Mouse (Mus musculus): ENCODE results near the gene Ppm1k. TPM values are rescaled to one million over a fixed set of nuclear protein-coding genes. Genes with fewer than 3 reads are reported as not detected.

Gene Ppm1k
- polyA plus RNA-seq, 1 experiment: 19.7 TPM

GRCm38 (mm10) chr6:57529336-57529845, 5.9 kb downstream of the Ppm1k start:
- no peak overlapping the region for H3K4me3 ChIP-seq (ENCODE audit: low read depth, low read length)
- no peaks in the 10 kb centered on the region for H3K9me3 ChIP-seq (replicated peaks; ENCODE audit: control insufficient read depth, insufficient read depth, low read length, poor library complexity, severe bottlenecking)
- no peaks in the 10 kb centered on the region for H3K4me1 ChIP-seq (ENCODE audit: control insufficient read depth, insufficient read depth, low read length)
- H3K27me3 ChIP-seq (ENCODE audit: control insufficient read depth, insufficient read depth, low read length, poor library complexity, severe bottlenecking): no peaks in the 10 kb centered on the region
- no peak for TF ChIP-seq EP300 (IDR thresholded peaks at IDR 0.05; ENCODE audit: insufficient read depth, low read depth, low read length)
- no peak for TF ChIP-seq CTCF (IDR thresholded peaks at IDR 0.05; ENCODE audit: low read depth, low read length)
- TF ChIP-seq POLR2A (IDR thresholded peaks at IDR 0.05; ENCODE audit: insufficient read depth, low read length): no peak
- H3K36me3 ChIP-seq (ENCODE audit: control insufficient read depth, insufficient read depth, low read length, poor library complexity, severe bottlenecking): no peaks in the 10 kb centered on the region
- no peak overlapping the region for H3K27ac ChIP-seq (ENCODE audit: insufficient read depth, low read length)
- H3K9ac ChIP-seq (ENCODE audit: low read depth, poor library complexity, severe bottlenecking): no peak overlapping the region

DNA sequence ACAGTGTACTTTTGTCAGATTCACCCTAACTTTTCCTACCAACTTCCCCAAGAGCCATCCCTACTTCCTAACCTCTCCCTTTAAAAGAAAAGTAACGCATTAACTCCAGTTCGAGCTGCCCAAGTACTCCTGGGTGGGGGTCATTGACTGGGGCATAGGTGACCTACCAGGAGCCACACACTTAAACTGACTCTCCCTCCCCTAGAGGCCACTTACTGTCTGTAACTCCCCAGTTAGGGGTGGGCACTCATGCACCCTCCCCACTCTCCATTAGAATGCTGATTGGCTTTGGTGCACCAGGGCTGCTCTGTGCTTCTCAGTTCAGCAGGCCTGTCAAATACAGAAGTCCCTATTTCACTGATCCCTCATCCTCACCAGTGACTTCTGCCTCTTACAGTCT, 8.3 kb downstream of the Ppm1k start:
- Histone ChIP-seq H3K9me3 (replicated peaks; ENCODE audit: control insufficient read depth, insufficient read depth, low read length, poor library complexity, severe bottlenecking) (no peaks in the 10 kb centered on the region), H3K36me3 (ENCODE audit: control insufficient read depth, insufficient read depth, low read length, poor library complexity, severe bottlenecking) (no peaks in the 10 kb centered on the region; the same call in 1 of the 2 replicates), H3K4me3 (ENCODE audit: low read depth, low read length) (no peak overlapping the region), H3K4me1 (ENCODE audit: control insufficient read depth, insufficient read depth, low read length) (no peaks in the 10 kb centered on the region), H3K27ac (ENCODE audit: insufficient read depth, low read length) (no peak overlapping the region), H3K9ac (ENCODE audit: low read depth, poor library complexity, severe bottlenecking) (no peak overlapping the region), H3K27me3 (ENCODE audit: control insufficient read depth, insufficient read depth, low read length, poor library complexity, severe bottlenecking) (no peaks in the 10 kb centered on the region)
- TF ChIP-seq POLR2A (IDR thresholded peaks at IDR 0.05; ENCODE audit: insufficient read depth, low read length): no peak
- no peak for TF ChIP-seq CTCF (IDR thresholded peaks at IDR 0.05; ENCODE audit: low read depth, low read length)
- TF ChIP-seq EP300 (IDR thresholded peaks at IDR 0.05; ENCODE audit: insufficient read depth, low read depth, low read length): no peak

GRCm38 (mm10) chr6:57524742-57525141, 10.5 kb downstream of the Ppm1k start:
- Histone ChIP-seq H3K27ac (ENCODE audit: insufficient read depth, low read length) (no peak overlapping the region), H3K9ac (ENCODE audit: low read depth, poor library complexity, severe bottlenecking) (no peak overlapping the region), H3K9me3 (replicated peaks; ENCODE audit: control insufficient read depth, insufficient read depth, low read length, poor library complexity, severe bottlenecking) (no peaks in the 10 kb centered on the region), H3K4me1 (ENCODE audit: control insufficient read depth, insufficient read depth, low read length) (no peaks in the 10 kb centered on the region), H3K27me3 (ENCODE audit: control insufficient read depth, insufficient read depth, low read length, poor library complexity, severe bottlenecking) (no peaks in the 10 kb centered on the region), H3K4me3 (ENCODE audit: low read depth, low read length) (no peak overlapping the region), H3K36me3 (ENCODE audit: control insufficient read depth, insufficient read depth, low read length, poor library complexity, severe bottlenecking) (no peaks in the 10 kb centered on the region; the same call in 1 of the 2 replicates)
- TF ChIP-seq CTCF (IDR thresholded peaks at IDR 0.05; ENCODE audit: low read depth, low read length) (no peak), EP300 (IDR thresholded peaks at IDR 0.05; ENCODE audit: insufficient read depth, low read depth, low read length) (no peak), POLR2A (IDR thresholded peaks at IDR 0.05; ENCODE audit: insufficient read depth, low read length) (no peak)

DNA sequence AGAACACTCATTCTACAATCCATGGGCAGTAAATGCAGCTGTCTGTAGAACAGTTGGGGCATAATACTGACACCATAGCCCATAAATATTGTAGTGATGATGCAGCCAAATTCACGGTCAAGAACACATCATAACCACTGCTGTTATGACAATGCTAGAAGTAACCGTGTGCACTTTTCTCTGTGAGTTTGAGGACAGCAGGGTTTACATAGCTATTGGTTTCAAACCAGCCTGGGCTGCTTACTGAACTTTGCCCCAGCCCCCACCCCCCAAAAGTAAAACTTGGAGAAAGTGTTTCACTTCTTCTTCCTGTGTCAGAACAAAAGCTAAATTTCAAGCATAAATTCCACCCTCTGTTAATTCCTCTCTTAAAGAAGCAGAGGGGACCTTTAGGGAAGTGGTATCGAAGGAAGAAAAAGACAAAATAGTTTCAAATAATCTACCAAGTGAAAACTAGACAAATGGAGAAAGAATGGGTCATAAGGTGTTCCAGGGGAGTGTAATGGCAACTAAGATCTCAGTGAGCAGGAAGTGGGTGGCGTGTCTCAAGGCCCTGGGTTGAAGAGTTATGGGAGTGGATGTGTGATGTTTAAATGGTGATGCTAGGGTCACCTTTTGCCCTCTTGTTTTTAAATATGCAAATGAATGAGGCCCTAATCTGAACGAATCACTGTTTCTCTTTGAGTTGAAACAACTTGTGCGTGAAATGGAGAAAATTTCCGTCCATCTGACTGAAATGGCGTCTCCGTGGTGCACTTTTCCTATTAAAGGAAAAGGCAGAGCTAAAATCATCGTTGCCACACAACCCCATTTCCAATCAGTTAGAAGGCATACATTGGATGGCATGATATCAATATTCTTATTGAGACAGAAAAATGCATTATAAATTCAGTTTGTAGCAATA, 14.3 kb downstream of the Ppm1k start:
- Histone ChIP-seq H3K27me3 (ENCODE audit: control insufficient read depth, insufficient read depth, low read length, poor library complexity, severe bottlenecking) (no peaks in the 10 kb centered on the region), H3K4me1 (ENCODE audit: control insufficient read depth, insufficient read depth, low read length) (no peaks in the 10 kb centered on the region), H3K9me3 (replicated peaks; ENCODE audit: control insufficient read depth, insufficient read depth, low read length, poor library complexity, severe bottlenecking) (no peaks in the 10 kb centered on the region), H3K36me3 (ENCODE audit: control insufficient read depth, insufficient read depth, low read length, poor library complexity, severe bottlenecking) (no peaks in the 10 kb centered on the region; the same call in 1 of the 2 replicates), H3K4me3 (ENCODE audit: low read depth, low read length) (no peak overlapping the region), H3K27ac (ENCODE audit: insufficient read depth, low read length) (no peak overlapping the region), H3K9ac (ENCODE audit: low read depth, poor library complexity, severe bottlenecking) (no peak overlapping the region)
- no peak for TF ChIP-seq CTCF (IDR thresholded peaks at IDR 0.05; ENCODE audit: low read depth, low read length)
- TF ChIP-seq EP300 (IDR thresholded peaks at IDR 0.05; ENCODE audit: insufficient read depth, low read depth, low read length): no peak
- no peak for TF ChIP-seq POLR2A (IDR thresholded peaks at IDR 0.05; ENCODE audit: insufficient read depth, low read length)

- H3K4me3 ChIP-seq (ENCODE audit: low read depth, low read length): no peak overlapping the region
Measured at GRCm38 (mm10) chr6:57514035-57514374, 21.3 kb downstream of the Ppm1k start.

More at GRCm38 (mm10) chr6:57514035-57514374, 21.3 kb downstream of the Ppm1k start:
- no peak for TF ChIP-seq POLR2A (IDR thresholded peaks at IDR 0.05; ENCODE audit: insufficient read depth, low read length)
- no peak for TF ChIP-seq EP300 (IDR thresholded peaks at IDR 0.05; ENCODE audit: insufficient read depth, low read depth, low read length)
- TF ChIP-seq CTCF (IDR thresholded peaks at IDR 0.05; ENCODE audit: low read depth, low read length): no peak
- no peaks in the 10 kb centered on the region for H3K9me3 ChIP-seq (replicated peaks; ENCODE audit: control insufficient read depth, insufficient read depth, low read length, poor library complexity, severe bottlenecking)
- H3K27ac ChIP-seq (ENCODE audit: insufficient read depth, low read length): no peak overlapping the region
- no peaks in the 10 kb centered on the region for H3K27me3 ChIP-seq (ENCODE audit: control insufficient read depth, insufficient read depth, low read length, poor library complexity, severe bottlenecking)
- peaks cover 7% of the 10 kb centered on the region for H3K36me3 ChIP-seq (ENCODE audit: control insufficient read depth, insufficient read depth, low read length, poor library complexity, severe bottlenecking)
- H3K4me1 ChIP-seq (ENCODE audit: control insufficient read depth, insufficient read depth, low read length): no peaks in the 10 kb centered on the region
- H3K9ac ChIP-seq (ENCODE audit: low read depth, poor library complexity, severe bottlenecking): no peak overlapping the region
